Mouse (Mus musculus) T-cell, adult 66 days (primary cell): ENCODE results near the gene Gm16434. TPM values are rescaled to one million over a fixed set of nuclear protein-coding genes. Genes with fewer than 3 reads are reported as not detected.

Source experiments
- total RNA-seq, 2 experiments: library from RNA; stranded (reverse); gene quantifications; 3 replicates in 1 of 2; 4 replicates in 1 of 2; pipeline ENCODE4 v1.2.4; 2023

Gm16434 gene
- total RNA-seq, result not detected

GRCm38 (mm10) chr14:7194440-7194839 is at the start of gene Gm16434:
TSS of gene Gm16434 (minus strand) at chr14:7194540.

GRCm38 (mm10) chr14:7174483-7174971 is 19.8 kb downstream of the Gm16434 start, which contains the start of gene Gm3512:
TSS of gene Gm3512 (minus strand) at chr14:7174533.

Other genes starting within 250 kb of the Gm16434 start
- gene Gm6356, start 220.7 kb downstream of the Gm16434 start, total RNA-seq, result not detected
- gene Gm10406, start 167.1 kb downstream of the Gm16434 start, total RNA-seq, result under 1 TPM in 1 of 2 experiments, not detected in 1; 0.44 TPM
- not detected for gene Gm3685, start 149.6 kb downstream of the Gm16434 start, total RNA-seq
- not detected for gene Gm3696, start 93.9 kb downstream of the Gm16434 start, total RNA-seq
- gene Gm6676, start 69.1 kb downstream of the Gm16434 start, total RNA-seq, result not detected
- gene Gm3512, start 20.0 kb downstream of the Gm16434 start, total RNA-seq, result 1 to 10 TPM in 1 of 2 experiments, under 1 TPM in 1; 0.29 to 1.1 TPM
- gene Gm3727, start 70.2 kb upstream of the Gm16434 start, total RNA-seq, result not detected
- 1 to 10 TPM; 1.0 to 1.6 TPM for gene Gm3739, start 120.5 kb upstream of the Gm16434 start, total RNA-seq
- gene Gm5797, start 137.9 kb upstream of the Gm16434 start, total RNA-seq, result not detected
- gene Gm8374, start 170.6 kb upstream of the Gm16434 start, total RNA-seq, result not detected